Mouse (Mus musculus) frontal cortex, postnatal 10 days (tissue): ENCODE measurements at regions not wholly inside any gene's neighbourhood (a gene's known extent, or its start where the extent isn't known, plus 50 kb on each side); places are given as distances from the start of the nearest gene placed in this dataset.

Experiments
- DNase-seq, 2 experiments: peaks; one replicate each; pipeline ENCODE4 v3.0.0; 2022; ENCODE audit warnings: low spot score in 2 of 2, mixed read lengths in 1 of 2

- no peak for DNase-seq
These were observed 65.7 kb upstream of the Acsl4 start for GRCm38 (mm10) chrX:142456022-142456421.

- DNase-seq, result no peak
These were observed 73.8 kb upstream of the Acsl4 start for GRCm38 (mm10) chrX:142464174-142464573.

- no peak for DNase-seq
These were observed 74.4 kb upstream of the Acsl4 start for GRCm38 (mm10) chrX:142464756-142465155.

GRCm38 (mm10) chrX:142467850-142468256, 77.5 kb upstream of the Acsl4 start:
- no peak for DNase-seq

GRCm38 (mm10) chrX:142468388-142468787, 78.1 kb upstream of the Acsl4 start:
- DNase-seq, result no peak

GRCm38 (mm10) chrX:142469048-142469634, 78.8 kb upstream of the Acsl4 start:
- no peak for DNase-seq

GRCm38 (mm10) chrX:142470083-142470482, 79.7 kb upstream of the Acsl4 start:
- no peak for DNase-seq

- no peak for DNase-seq
These were observed 91.0 kb upstream of the Acsl4 start for GRCm38 (mm10) chrX:142481203-142481815.

GRCm38 (mm10) chrX:142488078-142488477, 97.7 kb upstream of the Acsl4 start:
- no peak for DNase-seq

GRCm38 (mm10) chrX:142490093-142490717, 99.9 kb upstream of the Acsl4 start:
- DNase-seq, result no peak

GRCm38 (mm10) chrX:142501094-142501493, 110.8 kb upstream of the Acsl4 start:
- no peak for DNase-seq

- no peak for DNase-seq
These were observed 114.6 kb upstream of the Acsl4 start for GRCm38 (mm10) chrX:142504962-142505361.

GRCm38 (mm10) chrX:142507475-142507874, 117.1 kb upstream of the Acsl4 start:
- DNase-seq, result no peak

GRCm38 (mm10) chrX:142516406-142517131, 126.2 kb upstream of the Acsl4 start:
- no peak for DNase-seq

GRCm38 (mm10) chrX:142517205-142517604, 126.9 kb upstream of the Acsl4 start:
- DNase-seq, result no peak

GRCm38 (mm10) chrX:142521063-142521462, 130.7 kb upstream of the Acsl4 start:
- DNase-seq, result no peak

- DNase-seq, result no peak
These were observed 136.6 kb upstream of the Acsl4 start for GRCm38 (mm10) chrX:142526953-142527352.

- DNase-seq, result no peak
These were observed 139.6 kb upstream of the Acsl4 start for GRCm38 (mm10) chrX:142529892-142530291.

- no peak for DNase-seq
These were observed 144.4 kb upstream of the Acsl4 start for GRCm38 (mm10) chrX:142534780-142535179.

- DNase-seq, result no peak
These were observed 145.2 kb upstream of the Acsl4 start for GRCm38 (mm10) chrX:142535540-142535939.

- DNase-seq, result no peak
These were observed 145.3 kb upstream of the Tmem164 start for GRCm38 (mm10) chrX:142535954-142536353.

GRCm38 (mm10) chrX:142537259-142537963, 143.8 kb upstream of the Tmem164 start:
- DNase-seq, result no peak
